Mouse (Mus musculus): ENCODE results near the gene Fth1.
"Not testable (repeated sequence)": the region's sequence is repeated elsewhere in the genome, so short reads cannot be mapped to it uniquely, and the experiment has no call there.

Fth1 gene

GRCm38 (mm10) chr19:9980258-9980657 lies at the start of gene Fth1:
Gene Fth1, plus strand, starts transcription at chr19:9980598.
- DNase-seq = no peak

GRCm38 (mm10) chr19:9931167-9931607 lies 49.2 kb upstream of the Fth1 start:
- DNase-seq = not testable (repeated sequence)

GRCm38 (mm10) chr19:9933908-9934307 lies 46.5 kb upstream of the Fth1 start:
- DNase-seq = no peak

DNA sequence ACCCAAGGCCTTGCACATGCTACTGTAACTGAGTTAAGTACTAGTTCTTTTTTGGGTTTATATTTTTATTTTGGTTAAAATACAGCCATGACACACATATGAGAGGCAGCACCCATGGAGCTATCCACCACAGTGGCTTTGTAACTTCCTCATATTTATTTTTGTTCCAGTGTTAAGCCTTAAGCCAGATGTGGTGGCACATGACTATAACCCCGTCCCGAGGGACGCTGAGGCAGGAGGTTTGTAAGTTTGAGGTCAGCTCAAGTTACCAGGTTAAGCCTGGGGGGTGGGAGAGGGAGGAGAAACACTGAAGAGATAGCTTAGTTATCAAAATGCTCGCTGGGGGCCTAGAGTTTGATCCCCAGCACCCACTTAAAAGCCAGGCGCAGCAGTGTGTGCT lies 43.8 kb upstream of the Fth1 start:
- no peak for DNase-seq

DNA sequence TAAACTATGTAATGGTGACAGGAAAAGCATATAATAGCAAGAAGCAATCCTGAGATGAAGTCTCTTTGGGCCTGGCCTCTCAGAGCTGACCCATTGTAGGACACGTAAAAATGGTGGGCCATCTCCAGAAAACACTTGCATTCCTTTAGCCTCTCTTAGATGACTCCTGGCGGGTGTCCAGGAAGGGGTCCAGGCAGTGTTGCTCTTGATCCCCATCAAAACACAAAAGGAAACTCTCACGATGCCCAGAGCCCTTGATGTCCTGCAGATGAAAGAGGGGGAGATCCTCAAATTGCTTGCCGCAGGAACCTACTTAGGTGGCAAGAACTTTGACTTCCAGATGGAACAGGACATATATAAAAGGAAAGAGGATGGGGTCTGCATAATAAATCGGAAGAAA lies 43.0 kb upstream of the Fth1 start:
- DNase-seq = no peak

- no peak for DNase-seq
Measured at GRCm38 (mm10) chr19:9938156-9938823, 42.1 kb upstream of the Fth1 start.

GRCm38 (mm10) chr19:9938824-9939303 lies 41.5 kb upstream of the Fth1 start:
- peak; percentile 43 for DNase-seq

GRCm38 (mm10) chr19:9939841-9940240 lies 40.6 kb upstream of the Fth1 start:
- DNase-seq = no peak

GRCm38 (mm10) chr19:9940903-9941302 lies 39.5 kb upstream of the Fth1 start:
- DNase-seq = no peak

DNA sequence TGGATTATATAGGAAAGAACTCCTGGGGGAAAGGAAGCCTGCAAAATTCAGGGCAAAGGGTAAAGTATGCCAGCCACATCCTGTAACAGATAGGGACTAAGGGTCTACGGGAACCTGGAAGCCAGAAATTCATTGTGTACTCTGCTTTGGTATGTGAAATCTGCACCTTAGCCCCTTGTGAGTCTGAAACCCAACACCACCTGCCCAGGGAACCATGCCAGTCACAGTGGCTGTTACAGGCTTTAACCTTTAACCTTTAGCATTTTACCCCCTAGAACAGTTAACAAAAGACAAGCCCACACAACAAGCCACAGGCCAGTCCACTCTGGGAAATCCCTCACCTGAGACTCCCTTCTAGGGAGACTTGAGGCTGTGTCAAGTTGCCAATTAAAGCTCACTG lies 38.6 kb upstream of the Fth1 start:
- no peak for DNase-seq

DNA sequence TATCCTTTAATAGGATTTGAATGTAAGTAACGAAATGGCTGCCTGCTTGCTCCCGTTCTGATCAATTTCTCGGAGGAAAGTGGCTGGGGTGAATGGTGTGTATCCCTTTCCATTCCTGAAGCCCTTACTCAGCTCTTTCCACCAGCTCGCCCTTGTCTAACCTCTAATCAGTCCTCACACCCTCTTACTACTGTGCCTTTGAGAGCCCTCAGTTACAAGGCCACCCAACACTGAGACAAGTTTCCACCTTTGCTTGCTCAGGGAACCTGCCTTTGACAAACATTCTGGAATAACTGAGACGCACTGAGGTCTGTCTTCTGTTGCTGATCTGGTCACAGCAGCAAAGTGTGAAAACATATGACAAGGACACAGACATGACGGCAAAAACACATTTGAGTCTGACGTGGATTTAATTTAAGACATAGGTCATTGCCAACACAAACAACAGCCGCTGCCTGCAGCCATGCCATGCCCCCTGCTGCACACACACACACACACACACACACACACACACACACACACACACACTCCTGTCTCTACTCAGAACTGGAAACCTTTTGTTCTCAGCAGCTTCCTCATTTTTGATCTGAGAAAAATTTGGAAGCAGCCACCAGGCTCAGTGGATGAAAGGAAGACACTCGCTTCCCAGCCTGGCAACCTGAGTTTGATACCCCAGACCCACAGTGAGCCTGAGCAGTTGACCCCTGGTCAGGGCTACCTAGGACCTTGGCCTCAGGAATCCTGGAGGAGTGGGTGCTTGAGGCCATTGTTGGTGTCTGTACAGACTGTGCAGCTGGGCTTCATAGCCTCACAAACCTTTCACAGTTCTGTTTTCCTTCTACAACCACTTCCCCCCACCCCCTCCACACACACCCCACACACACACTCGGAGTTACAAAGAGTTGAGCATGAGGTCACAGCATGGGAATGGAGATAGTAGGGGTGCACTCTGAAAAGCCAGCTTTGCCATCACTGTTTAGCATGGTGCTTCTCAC lies 37.6 kb upstream of the Fth1 start:
- no peak for DNase-seq

DNA sequence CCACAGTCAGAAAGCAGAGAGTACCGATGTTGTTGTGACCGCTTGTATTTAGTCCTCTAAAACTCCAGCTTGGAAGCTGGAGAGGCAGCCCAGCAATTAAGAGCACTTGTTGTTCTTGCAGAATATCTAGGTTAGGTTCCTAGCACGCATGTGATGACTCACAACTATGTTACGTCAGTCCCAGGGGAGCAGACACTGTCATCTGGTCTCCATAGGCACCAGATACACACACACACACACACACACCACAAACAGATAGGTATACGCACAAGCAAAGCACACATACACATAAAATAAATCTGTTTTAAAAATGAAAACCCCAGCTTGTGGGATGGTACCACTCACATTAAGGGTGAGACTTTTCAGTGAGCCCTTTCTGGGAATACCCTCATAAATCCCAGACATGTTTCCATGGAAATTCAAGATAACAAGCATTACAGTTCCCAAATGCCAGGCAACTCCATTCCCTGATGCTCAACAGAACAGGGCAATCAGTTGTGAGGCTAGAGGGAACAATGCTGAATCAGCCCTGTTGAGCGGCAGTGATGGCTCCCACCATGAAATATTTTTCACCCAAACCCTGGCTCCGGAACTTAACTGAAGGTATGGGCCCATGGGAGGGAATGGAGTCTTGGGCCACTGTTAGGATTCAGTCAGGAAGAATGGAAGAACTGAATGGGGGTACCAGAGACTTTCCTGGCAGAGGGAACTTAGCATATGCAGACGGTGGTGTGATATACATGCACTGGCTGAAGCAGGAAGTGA lies 34.4 kb upstream of the Fth1 start:
- no peak for DNase-seq

DNA sequence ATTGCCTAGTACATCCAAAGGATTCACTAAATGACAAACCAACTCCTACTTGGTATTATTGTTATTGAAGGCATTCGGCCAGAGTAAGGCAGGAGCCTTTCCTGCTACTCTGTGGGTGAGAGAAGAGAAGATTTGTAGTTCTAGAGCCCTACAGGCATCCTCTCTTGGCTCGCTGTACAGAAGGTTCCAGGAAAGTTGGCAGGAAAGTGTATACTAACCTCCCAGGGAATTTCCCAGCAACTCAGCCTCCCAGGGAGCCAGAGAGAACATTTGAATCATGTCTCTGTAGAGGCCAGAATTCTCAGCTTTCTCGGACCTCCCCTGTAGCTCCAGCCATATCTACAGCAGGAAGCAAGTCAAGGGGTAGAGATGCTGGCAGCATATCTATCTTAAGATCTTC lies 33.4 kb upstream of the Fth1 start:
- peak; percentile 26 for DNase-seq

- DNase-seq = no peak
Measured at GRCm38 (mm10) chr19:9952390-9952789, 28.0 kb upstream of the Fth1 start.

- no peak for DNase-seq
Measured at GRCm38 (mm10) chr19:9952912-9953311, 27.5 kb upstream of the Fth1 start.

DNA sequence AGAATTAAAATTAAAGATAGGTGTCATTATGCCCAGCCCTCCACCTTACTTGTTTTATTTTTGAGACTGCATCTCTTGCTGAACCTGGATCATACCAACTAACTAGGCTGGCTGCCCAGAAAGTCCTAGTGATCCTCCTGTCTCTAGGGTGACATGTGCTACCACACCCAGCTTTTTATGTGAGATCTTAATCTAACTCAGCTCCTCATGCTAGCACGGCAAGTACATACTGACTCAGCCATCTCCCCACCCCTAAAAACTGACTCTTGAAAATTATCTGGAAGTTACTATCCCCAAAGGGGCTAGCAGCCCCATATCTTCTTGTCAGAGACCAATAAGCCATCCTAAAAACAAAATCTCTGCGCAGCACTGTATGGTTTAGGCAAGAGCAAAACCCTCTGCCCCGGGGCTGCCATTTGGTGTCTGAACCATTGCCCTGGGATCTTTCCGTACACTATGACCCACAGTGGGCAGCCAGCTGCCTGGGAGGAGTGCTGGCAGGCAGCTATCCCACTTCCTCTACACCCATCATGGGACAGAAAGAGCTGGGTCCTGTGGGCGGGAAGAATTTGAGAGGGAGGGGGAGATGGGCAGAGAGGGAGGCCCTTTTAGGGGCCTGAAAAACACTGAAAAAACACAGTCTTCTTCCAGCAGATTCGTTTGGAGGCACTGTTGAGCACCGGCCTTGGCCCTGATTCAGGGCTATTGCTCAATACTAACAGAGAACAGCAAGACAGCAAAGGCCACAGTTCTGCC lies 26.2 kb upstream of the Fth1 start:
- peak; percentile 88 for DNase-seq

DNA sequence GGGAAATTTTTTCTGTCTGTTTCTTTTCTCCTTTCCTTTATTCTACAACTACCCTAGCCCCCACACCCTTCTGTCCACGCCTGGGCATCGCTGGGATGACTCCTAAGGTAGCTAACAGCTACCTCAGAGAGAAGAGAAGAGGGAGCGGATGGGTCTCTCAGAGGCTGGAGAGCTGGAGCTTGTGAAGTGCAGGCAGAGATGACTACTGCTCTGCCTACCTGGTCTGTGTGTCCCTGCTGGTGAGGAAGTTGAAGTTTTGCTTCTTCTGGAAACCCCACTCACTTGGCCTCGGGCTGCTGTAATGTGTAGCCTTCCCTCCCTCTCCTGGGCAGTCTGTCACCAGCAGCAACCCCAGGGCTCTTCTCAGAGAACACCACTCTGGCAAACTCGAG lies 25.6 kb upstream of the Fth1 start:
- DNase-seq = peak; percentile 48

DNA sequence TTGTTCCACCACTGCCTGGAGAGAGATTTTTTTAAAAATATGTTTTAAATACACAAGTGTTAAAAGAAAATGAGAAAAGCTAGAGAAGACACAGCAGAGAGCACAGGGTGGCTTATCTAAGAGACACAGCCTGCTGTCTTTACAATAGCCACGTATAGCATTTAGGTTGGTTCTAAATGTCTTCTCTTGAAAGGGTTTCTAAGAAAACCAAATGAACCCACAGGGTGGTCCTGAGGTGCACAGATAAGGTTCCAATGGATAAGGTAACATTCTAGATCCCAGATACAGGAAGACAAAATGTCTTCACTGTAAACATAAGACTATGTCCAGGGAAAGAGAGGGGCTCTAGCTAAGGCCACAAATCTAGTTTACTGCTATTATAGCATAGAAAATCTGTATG lies 25.0 kb upstream of the Fth1 start:
- no peak for DNase-seq

- DNase-seq = no peak
Measured at GRCm38 (mm10) chr19:9956624-9957388, 23.6 kb upstream of the Fth1 start.

- DNase-seq = no peak
Measured at GRCm38 (mm10) chr19:9957965-9958364, 22.4 kb upstream of the Fth1 start.

DNA sequence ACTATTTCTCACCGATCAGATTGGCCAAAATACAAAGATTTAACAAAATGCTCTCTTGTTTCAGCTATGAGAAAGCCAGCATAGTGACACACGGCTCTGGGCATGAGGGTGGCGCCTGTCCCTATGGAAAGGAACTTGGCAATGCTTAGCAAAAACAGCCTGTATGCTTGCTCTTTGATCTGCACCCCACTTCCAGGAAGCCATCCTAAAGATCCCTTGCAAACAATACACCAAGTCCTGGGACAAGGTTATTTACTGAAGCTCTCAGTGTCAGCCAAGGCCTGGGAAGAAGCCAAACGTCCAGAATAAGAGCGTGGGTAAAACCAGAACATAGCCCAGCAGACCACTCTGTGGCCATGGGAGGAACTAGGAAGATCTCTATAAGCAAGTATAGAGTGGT lies 19.6 kb upstream of the Fth1 start:
- no peak for DNase-seq

All from lung, postnatal 14 days (tissue).